ENCODE assay signal across 25 mouse cellular contexts in genomic region chr13:42920062-42920461, GRCm38 (mm10).
"Had no signal": no experiment of that assay in that cellular context is flagged by ENCODE, and none has a peak within 500 bp of the region (broad histone marks: within the 10 kb centered on the region; RNA-seq: fewer than 3 reads in every experiment).

No protein-coding gene starts in this region.

- H3K9me3 ChIP-seq: heart, embryonic 10.5 days; heart, embryonic 12.5 days; hindbrain, embryonic 10.5 days; hindbrain, embryonic 12.5 days; limb, embryonic 13.5 days; limb, embryonic 15.5 days; liver, embryonic 12.5 days had no signal

- H3K9ac ChIP-seq: heart, embryonic 12.5 days; hindbrain, embryonic 12.5 days; hindbrain, embryonic 14.5 days; limb, embryonic 13.5 days; limb, embryonic 15.5 days; liver, embryonic 12.5 days; liver, embryonic 14.5 days had no signal

- H3K36me3 ChIP-seq: heart, embryonic 10.5 days; heart, embryonic 12.5 days; hindbrain, embryonic 10.5 days; hindbrain, embryonic 12.5 days; limb, embryonic 13.5 days; limb, embryonic 15.5 days; liver, embryonic 12.5 days had no signal

- H3K4me2 ChIP-seq: heart, embryonic 12.5 days; hindbrain, embryonic 12.5 days; hindbrain, embryonic 14.5 days; limb, embryonic 13.5 days; limb, embryonic 15.5 days; liver, embryonic 12.5 days had no signal

- DNase-seq: gastrocnemius, postnatal 10 days; gastrocnemius, postnatal 25 days; heart, adult 2 months; heart, postnatal 10 days; heart, postnatal 4 days; kidney, adult 18-20 months; kidney, adult 8-10 months; kidney, postnatal 10 days; kidney, postnatal 25 days; kidney, postnatal 4 days; left cerebral cortex, postnatal 4 days had no signal

- ATAC-seq: hindbrain, embryonic 16.5 days; inflammation-experienced regulatory T-cells, adult 6 months; intestine, postnatal 0 days; liver, embryonic 12.5 days had no signal

- H3K4me3 ChIP-seq: heart, adult 2 months; heart, embryonic 10.5 days; heart, embryonic 12.5 days; hindbrain, embryonic 10.5 days; hindbrain, embryonic 12.5 days; layer of hippocampus, adult 2 months; left cerebral cortex, adult 2 months; limb, embryonic 13.5 days; limb, embryonic 15.5 days; liver, embryonic 12.5 days had no signal

- H3K27ac ChIP-seq: heart, adult 2 months; heart, embryonic 10.5 days; hindbrain, embryonic 10.5 days; hindbrain, embryonic 12.5 days; hindbrain, embryonic 14.5 days; layer of hippocampus, adult 2 months; left cerebral cortex, adult 2 months; limb, embryonic 13.5 days; limb, embryonic 15.5 days; liver, embryonic 12.5 days; liver, embryonic 14.5 days had no signal
